Mouse (Mus musculus) stomach, embryonic 16.5 days (tissue): ENCODE measurements around the gene Mtmr1. TPM values are rescaled to one million over a fixed set of nuclear protein-coding genes. Genes with fewer than 3 reads are reported as not detected.

Source experiments
- ATAC-seq: fragments of 200-750 bp; cut with Nextera tagmentation; 2 replicates; pipeline ENCODE4 v1.8.0; 2017; ENCODE audit warnings: moderate number of reproducible peaks, moderate TSS enrichment; ENCODE audit not compliant: insufficient read depth, low FRiP score
- H3K27ac ChIP-seq: fragments of 300-500 bp; sonication (generic); 2 replicates; pipeline ENCODE4 v1.5.1; 2014; ENCODE audit warnings: low read length
- H3K27me3 ChIP-seq: fragments of 300-500 bp; sonication (generic); 2 replicates; pipeline ENCODE4 v1.6.1; 2014; ENCODE audit warnings: low read length, control low read depth, mixed read lengths; ENCODE audit not compliant: control insufficient read depth, insufficient read depth
- H3K36me3 ChIP-seq: fragments of 300-500 bp; sonication (generic); 2 replicates; pipeline ENCODE4 v1.6.1; 2014; ENCODE audit warnings: low read length; ENCODE audit not compliant: control insufficient read depth, insufficient read depth
- H3K4me1 ChIP-seq: fragments of 300-500 bp; sonication (generic); 2 replicates; pipeline ENCODE4 v1.6.1; 2014; ENCODE audit warnings: low read length, control low read depth, mixed read lengths; ENCODE audit not compliant: control insufficient read depth, insufficient read depth
- H3K4me2 ChIP-seq: fragments of 300-500 bp; sonication (generic); 2 replicates; pipeline ENCODE4 v1.6.1; 2014; ENCODE audit warnings: low read depth, low read length, mixed read lengths
- H3K4me3 ChIP-seq: fragments of 300-500 bp; sonication (generic); replicated peaks from 2 replicates; pipeline ENCODE4 v1.5.1; 2014; ENCODE audit warnings: mild to moderate bottlenecking, low read length
- H3K9ac ChIP-seq: fragments of 300-500 bp; sonication (generic); 2 replicates; pipeline ENCODE4 v1.6.1; 2014; ENCODE audit warnings: low read length
- H3K9me3 ChIP-seq: fragments of 300-500 bp; sonication (generic); replicated peaks from 2 replicates; pipeline ENCODE4 v1.6.1; 2016; ENCODE audit warnings: low read length, control low read depth; ENCODE audit not compliant: control insufficient read depth
- WGBS: fragments of 180-500 bp; shearing (Covaris S2); extraction: QIAGEN DNeasy Blood & Tissue Kit; methylation state at CpG from one replicate; pipeline ENCODE4 v1.1.7; 2014; 5-methylcytosine and 5-hydroxymethylcytosine counted together
- polyA plus RNA-seq: library from polyadenylated mRNA; unstranded; fragments of >200 nt; fragmentation: Nextera tagmentation; extraction: Ambion mirVana; gene quantifications from 2 replicates; pipeline ENCODE4 v1.2.1, GENCODE M21; 2015

The Mtmr1 gene
- polyA plus RNA-seq, 1 experiment from 2014 or later: 12.2 TPM

- ATAC-seq: no peak
- 86% methylated on average over 3 of the region's 3 CpGs for WGBS
Measured at GRCm38 (mm10) chrX:71467491-71467890, 102.9 kb downstream of the Mtmr1 start.

More at GRCm38 (mm10) chrX:71467491-71467890, 102.9 kb downstream of the Mtmr1 start:
- no peak overlapping the region for H3K9ac ChIP-seq
- no peaks in the 10 kb centered on the region for H3K9me3 ChIP-seq
- H3K4me1 ChIP-seq: no peaks in the 10 kb centered on the region
- H3K4me3 ChIP-seq: no peak overlapping the region
- H3K4me2 ChIP-seq: no peak overlapping the region
- H3K27ac ChIP-seq: no peak overlapping the region
- H3K27me3 ChIP-seq: no peaks in the 10 kb centered on the region; the same call in 1 of the 2 replicates
- no peaks in the 10 kb centered on the region for H3K36me3 ChIP-seq

Other genes starting within 250 kb of the Mtmr1 start
- gene Mtm1, start 154.0 kb upstream of the Mtmr1 start, polyA plus RNA-seq: 6.7 and 7.5 TPM in 2 replicates
- gene Cd99l2, start 128.1 kb downstream of the Mtmr1 start, polyA plus RNA-seq: 33.2 and 35.8 TPM in 2 replicates
- gene Hmgb3, start 191.2 kb downstream of the Mtmr1 start, polyA plus RNA-seq: 152 and 163 TPM in 2 replicates